Mouse (Mus musculus): ENCODE measurements around the gene Pyy.

GRCm38 (mm10) chr11:102137625-102138446, 30.2 kb upstream of the Pyy start:
- TF ChIP-seq CTCF (IDR thresholded peaks at IDR 0.05; ENCODE audit: low read depth) (no peak; the same call in 1 of the 2 replicates), EP300 (IDR thresholded peaks at IDR 0.05; ENCODE audit: low read depth) (no peak)

All from liver, embryonic 14.5 days (tissue).